Mouse (Mus musculus): ENCODE measurements around the gene Prkci.

DNA sequence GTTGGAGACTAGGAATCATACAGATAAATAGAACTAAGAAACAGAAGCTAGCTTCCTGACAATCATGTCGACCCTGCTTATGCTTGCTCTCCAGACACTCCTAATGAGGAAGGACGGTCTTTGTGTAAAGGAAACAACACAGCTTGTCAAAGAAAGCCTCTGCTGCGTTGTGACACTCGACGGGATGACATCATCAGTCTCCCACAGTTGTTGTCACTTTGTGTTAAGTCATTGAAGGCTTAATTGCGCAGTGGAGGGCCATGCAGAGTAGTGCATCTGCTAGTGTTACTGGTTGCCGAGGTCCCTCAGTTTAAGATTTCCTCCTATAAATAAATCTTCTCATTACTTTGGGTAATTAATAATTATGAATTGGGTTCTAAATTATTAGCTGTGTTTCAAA, 54.8 kb downstream of the Prkci start:
- TF ChIP-seq CTCF (IDR thresholded peaks at IDR 0.05; ENCODE audit: borderline replicate concordance, insufficient read depth, low read depth, low read length) = no peak
- TF ChIP-seq POLR2A (IDR thresholded peaks at IDR 0.05; ENCODE audit: borderline replicate concordance, insufficient read depth, low read length) = no peak
